Mouse (Mus musculus) thymus, adult 2 months (tissue): Measurements from ENCODE around the gene Frmd6. TPM values are rescaled to one million over a fixed set of nuclear protein-coding genes. Genes with fewer than 3 reads are reported as not detected.
A peak's percentile ranks its signal among the peaks of the same experiment; 100 is the strongest.

Experiments
- DNase-seq: peaks from one replicate; pipeline ENCODE4 v3.0.0; 2021
- H3K27ac ChIP-seq: fragments of 200-500 bp; 2 replicates; pipeline ENCODE4 v1.5.1; 2012; ENCODE audit warnings: low read length, control low read depth; ENCODE audit not compliant: control insufficient read depth, insufficient read depth
- H3K27me3 ChIP-seq: fragments of 200-500 bp; 2 replicates; pipeline ENCODE4 v1.6.1; 2012; ENCODE audit warnings: mild to moderate bottlenecking, low read length, moderate library complexity, mixed read lengths; ENCODE audit not compliant: control insufficient read depth, insufficient read depth
- H3K36me3 ChIP-seq: fragments of 200-500 bp; 2 replicates; pipeline ENCODE4 v1.6.1; 2012; ENCODE audit warnings: mild to moderate bottlenecking, low read length, moderate library complexity; ENCODE audit not compliant: control insufficient read depth, insufficient read depth
- H3K4me1 ChIP-seq: fragments of 200-500 bp; replicated peaks from 2 replicates; pipeline ENCODE4 v1.6.1; 2012; ENCODE audit warnings: low read length; ENCODE audit not compliant: control insufficient read depth, insufficient read depth
- H3K4me3 ChIP-seq: fragments of 200-500 bp; 2 replicates; pipeline ENCODE4 v1.5.1; 2012; ENCODE audit warnings: mild to moderate bottlenecking, low read length, control low read depth, moderate library complexity; ENCODE audit not compliant: control insufficient read depth, insufficient read depth
- CTCF ChIP-seq: fragments of 200-500 bp; IDR thresholded peaks from 2 replicates; pipeline ENCODE4 v1.5.1; 2012; ENCODE audit warnings: mild to moderate bottlenecking, control low read depth, low read length, moderate library complexity, borderline replicate concordance; ENCODE audit not compliant: control insufficient read depth, poor library complexity, insufficient read depth; ENCODE audit errors: extremely low read depth
- POLR2A ChIP-seq: fragments of 200-500 bp; IDR thresholded peaks from 2 replicates; pipeline ENCODE4 v1.6.1; 2012; ENCODE audit warnings: mild to moderate bottlenecking, low read length, control low read depth, moderate library complexity; ENCODE audit not compliant: control insufficient read depth, poor library complexity, insufficient read depth; ENCODE audit errors: extremely low read depth
- WGBS: fragments of 180-500 bp; shearing (Covaris S2); methylation state at CpG from one replicate; pipeline ENCODE4 v1.1.7; 2018; 5-methylcytosine and 5-hydroxymethylcytosine counted together
- polyA plus RNA-seq: library from polyadenylated mRNA; depleted of rRNA; stranded (reverse); fragments of >200 nt; gene quantifications from 2 replicates; pipeline ENCODE4 v1.2.3, GENCODE M21; 2012

The Frmd6 gene
- polyA plus RNA-seq, 1 experiment: 21.2 TPM

DNA sequence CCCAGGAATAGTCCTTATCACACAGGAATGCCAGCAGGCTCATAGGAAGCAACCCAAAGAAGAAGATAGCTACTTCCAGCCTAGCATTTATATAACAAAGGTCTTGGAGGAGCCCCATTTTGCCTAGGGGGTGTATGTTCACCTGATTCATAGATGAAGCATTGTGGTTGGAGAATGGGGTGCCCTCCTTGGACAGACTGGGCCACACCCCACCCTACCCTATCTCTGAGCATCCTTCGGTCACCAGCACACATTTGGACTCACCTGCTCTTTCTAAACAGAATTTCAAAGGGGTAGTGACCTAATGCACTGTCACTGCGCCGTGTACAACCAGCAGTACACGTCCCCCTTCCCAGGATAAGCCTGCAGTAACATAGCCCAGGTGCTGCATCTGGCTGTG lies 31.5 kb downstream of the Frmd6 start:
- no peak for TF ChIP-seq CTCF
- no peak for TF ChIP-seq POLR2A
- Histone ChIP-seq H3K27ac (no peak overlapping the region), H3K4me1 (peaks cover 22% of the 10 kb centered on the region), H3K4me3 (no peak overlapping the region), H3K27me3 (no peaks in the 10 kb centered on the region), H3K36me3 (no peaks in the 10 kb centered on the region)
- WGBS: 91% methylated on average over 4 of the region's 4 CpGs
- no peak for DNase-seq

DNA sequence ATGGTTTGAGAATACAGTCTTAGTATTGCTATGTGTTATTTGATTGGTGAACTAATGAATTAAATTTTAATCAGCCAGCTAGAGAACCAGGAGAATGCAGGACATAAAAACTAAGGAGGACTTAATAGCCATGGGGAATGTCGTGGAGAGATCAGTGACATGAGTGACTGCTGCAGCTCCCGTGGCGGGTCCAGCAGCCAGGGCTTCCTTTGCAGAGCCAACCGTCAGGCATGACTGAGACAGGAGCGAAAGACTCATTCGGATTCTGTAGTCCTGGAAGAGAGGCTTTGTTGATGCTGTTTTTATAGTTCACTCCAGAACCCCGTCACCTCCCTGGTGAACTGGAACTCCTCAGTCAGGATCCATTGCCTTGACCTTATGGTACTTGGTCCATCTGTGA lies 38.0 kb downstream of the Frmd6 start:
- TF ChIP-seq POLR2A: no peak
- no peak for TF ChIP-seq CTCF
- no peak overlapping the region for H3K4me3 ChIP-seq
- peaks cover 7% of the 10 kb centered on the region for H3K4me1 ChIP-seq
- WGBS: 93% methylated on average over 7 of the region's 7 CpGs
- H3K27me3 ChIP-seq: no peaks in the 10 kb centered on the region
- no peak overlapping the region for H3K27ac ChIP-seq
- no peaks in the 10 kb centered on the region for H3K36me3 ChIP-seq
- DNase-seq: no peak

DNA sequence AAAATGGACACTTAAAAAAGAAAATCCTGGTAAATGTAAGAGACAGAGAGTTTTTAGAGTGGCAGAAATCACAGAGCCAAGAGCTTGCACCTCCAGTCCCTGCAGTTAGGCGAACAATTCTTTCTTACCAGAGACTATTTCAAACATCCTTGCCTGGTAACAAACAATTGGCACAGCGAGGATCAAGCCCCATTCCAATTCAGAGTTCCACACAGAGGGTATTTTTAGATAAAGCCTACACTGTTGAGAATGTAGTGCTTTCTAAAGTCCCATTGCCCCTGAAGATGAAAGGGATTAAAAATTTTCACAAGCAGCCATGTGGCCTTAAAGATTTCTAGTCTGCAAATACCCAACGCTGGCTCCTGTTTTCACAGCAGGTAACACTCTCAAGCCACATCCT lies 42.5 kb downstream of the Frmd6 start:
- no peaks in the 10 kb centered on the region for H3K36me3 ChIP-seq
- no peak for TF ChIP-seq POLR2A
- TF ChIP-seq CTCF: no peak
- H3K27me3 ChIP-seq: no peaks in the 10 kb centered on the region
- H3K4me1 ChIP-seq: peaks cover 14% of the 10 kb centered on the region
- no peak overlapping the region for H3K27ac ChIP-seq
- 85% methylated on average over 3 of the region's 3 CpGs for WGBS
- DNase-seq: no peak
- H3K4me3 ChIP-seq: no peak overlapping the region

DNA sequence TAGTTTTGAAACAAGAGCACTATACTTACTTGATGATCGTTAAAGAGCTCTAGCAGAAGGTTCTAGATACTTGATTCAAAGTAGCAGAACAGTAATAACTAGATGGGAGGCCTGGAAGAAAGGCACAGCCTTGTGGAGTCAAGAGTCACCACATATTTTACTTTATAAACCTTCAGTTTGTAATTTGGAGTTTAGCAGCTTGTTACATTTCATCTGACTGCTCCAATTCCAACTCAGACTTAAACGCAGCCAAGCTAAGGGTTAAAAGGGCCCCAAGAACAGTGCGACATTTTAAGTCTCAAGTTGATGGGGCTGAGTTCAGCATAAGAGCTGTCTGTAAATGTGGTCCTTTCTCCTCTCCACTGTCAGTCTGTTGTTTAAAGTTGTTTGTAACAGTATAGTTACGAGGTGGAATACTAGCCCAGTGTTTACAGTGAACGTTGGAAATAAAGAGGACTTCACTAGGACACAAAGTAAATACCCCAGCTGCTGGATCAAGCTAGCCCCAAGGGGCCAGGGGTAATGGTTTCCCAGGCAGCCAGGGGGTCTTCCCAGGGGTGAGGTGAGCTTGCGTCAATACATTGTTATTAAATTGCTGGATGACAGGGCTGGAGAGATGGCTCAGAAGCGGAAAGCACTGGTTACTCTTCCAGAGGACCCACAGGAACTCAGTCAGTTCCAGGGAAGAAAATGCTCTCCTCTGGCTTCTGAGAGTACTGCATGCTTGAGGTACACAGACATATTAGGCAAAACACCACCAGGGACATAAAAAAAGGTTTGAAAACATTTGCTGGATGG lies 43.1 kb downstream of the Frmd6 start:
- Histone ChIP-seq H3K27me3 (no peaks in the 10 kb centered on the region), H3K27ac (no peak overlapping the region), H3K4me3 (no peak overlapping the region), H3K4me1 (peaks cover 14% of the 10 kb centered on the region), H3K36me3 (no peaks in the 10 kb centered on the region)
- TF ChIP-seq POLR2A (no peak), CTCF (no peak)
- 90% methylated on average over 7 of the region's 7 CpGs for WGBS
- DNase-seq: no peak

DNA sequence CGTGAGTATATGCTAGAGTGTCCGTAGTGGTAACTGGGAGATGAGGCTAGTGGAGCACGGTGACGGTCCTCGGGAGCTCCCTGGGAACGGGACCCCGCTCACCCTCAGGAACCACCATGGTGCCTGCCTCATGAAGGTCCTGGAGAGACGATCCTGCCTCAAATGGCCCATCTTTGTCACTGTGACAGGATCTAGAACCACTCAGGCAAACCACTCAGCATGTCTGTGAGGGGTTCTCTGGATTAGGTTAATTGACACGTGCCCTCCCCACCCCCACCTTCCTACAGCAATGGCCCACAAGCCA lies 43.6 kb downstream of the Frmd6 start:
- Histone ChIP-seq H3K27me3 (no peaks in the 10 kb centered on the region), H3K4me3 (no peak overlapping the region), H3K36me3 (no peaks in the 10 kb centered on the region), H3K27ac (no peak overlapping the region), H3K4me1 (peaks cover 15% of the 10 kb centered on the region)
- DNase-seq: no peak
- WGBS: 84% methylated on average over 9 of the region's 9 CpGs
- TF ChIP-seq POLR2A: no peak
- no peak for TF ChIP-seq CTCF

DNA sequence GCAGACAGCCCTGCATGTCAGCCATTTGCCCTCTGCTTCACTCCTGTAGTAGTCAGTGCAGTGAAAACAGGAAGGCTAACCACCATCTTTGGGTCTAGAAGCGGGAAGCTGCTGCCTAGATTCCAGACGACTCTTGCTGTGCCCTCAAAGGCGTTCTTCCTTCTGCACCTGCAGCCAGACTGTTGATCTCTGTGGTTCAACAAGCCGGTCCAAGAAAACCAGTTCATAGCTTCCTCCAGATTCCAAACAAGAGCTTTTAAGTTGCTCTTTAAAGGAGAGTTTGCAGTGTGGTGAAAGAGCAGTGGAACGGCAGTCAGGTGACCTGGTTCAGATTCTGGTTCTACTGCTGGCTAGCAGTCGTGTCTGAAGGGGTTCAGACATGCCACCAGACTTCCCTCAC lies 48.2 kb downstream of the Frmd6 start:
- Histone ChIP-seq H3K4me1 (peaks cover 19% of the 10 kb centered on the region), H3K27me3 (no peaks in the 10 kb centered on the region), H3K27ac (peak overlapping the region; percentile 76), H3K4me3 (no peak overlapping the region), H3K36me3 (no peaks in the 10 kb centered on the region)
- no peak for TF ChIP-seq CTCF
- TF ChIP-seq POLR2A: no peak
- peak; percentile 52 for DNase-seq
- 4% methylated on average over 6 of the region's 6 CpGs for WGBS

DNA sequence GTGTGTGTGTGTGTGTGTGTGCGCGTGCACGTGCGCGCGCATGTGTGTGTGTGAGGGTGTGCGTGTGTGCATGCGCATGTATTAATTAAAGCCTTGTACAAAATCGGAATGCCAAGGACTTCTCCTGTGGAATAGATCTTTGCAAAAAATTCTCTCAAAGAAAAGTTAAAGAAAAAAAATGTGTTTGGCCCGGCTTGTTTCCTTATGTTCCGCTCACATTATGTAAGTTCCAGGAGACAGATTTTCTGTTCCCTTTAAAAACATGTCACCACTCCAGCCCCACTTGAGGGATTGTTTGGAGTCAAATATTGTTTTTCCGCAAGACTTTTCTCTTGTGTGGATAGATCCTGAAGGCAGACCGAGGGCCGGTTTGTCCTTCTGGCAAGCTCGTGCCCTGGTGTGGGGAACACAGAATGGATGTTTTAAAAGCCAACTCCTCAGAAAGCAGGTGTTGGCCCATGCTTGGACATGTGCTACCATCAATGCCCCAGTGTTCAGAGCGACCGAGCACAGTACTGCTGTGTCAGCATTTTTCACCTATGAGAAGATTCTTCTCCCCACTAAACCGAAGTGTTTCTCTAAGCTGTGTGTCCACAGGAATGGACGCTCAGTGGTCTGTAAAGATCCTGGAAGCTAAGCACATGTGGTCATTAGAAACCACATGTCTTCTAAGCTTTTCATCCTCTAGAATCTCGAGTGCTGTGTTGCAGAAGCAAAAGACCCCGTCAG lies 51.1 kb downstream of the Frmd6 start:
- 95% methylated on average over 21 of the region's 21 CpGs for WGBS
- Histone ChIP-seq H3K4me1 (peaks cover 37% of the 10 kb centered on the region), H3K27me3 (no peaks in the 10 kb centered on the region), H3K36me3 (no peaks in the 10 kb centered on the region; the same call in 1 of the 2 replicates), H3K27ac (no peak overlapping the region), H3K4me3 (no peak overlapping the region)
- DNase-seq: no peak
- TF ChIP-seq POLR2A (no peak), CTCF (no peak)
